Mouse (Mus musculus) cortical plate, adult 2 months (tissue): Measurements from ENCODE around the gene Vasp.

Experiments
- CTCF ChIP-seq: fragments of 200-500 bp; IDR thresholded peaks from 2 replicates; pipeline ENCODE4 v1.5.1; 2011; ENCODE audit warnings: mild to moderate bottlenecking, control low read depth, low read length; ENCODE audit not compliant: insufficient read depth; ENCODE audit errors: extremely low read depth
- POLR2A ChIP-seq: fragments of 200-500 bp; IDR thresholded peaks from 2 replicates; pipeline ENCODE4 v1.6.1; 2011; ENCODE audit warnings: mild to moderate bottlenecking, low read length, control low read depth; ENCODE audit not compliant: insufficient read depth; ENCODE audit errors: extremely low read depth

DNA sequence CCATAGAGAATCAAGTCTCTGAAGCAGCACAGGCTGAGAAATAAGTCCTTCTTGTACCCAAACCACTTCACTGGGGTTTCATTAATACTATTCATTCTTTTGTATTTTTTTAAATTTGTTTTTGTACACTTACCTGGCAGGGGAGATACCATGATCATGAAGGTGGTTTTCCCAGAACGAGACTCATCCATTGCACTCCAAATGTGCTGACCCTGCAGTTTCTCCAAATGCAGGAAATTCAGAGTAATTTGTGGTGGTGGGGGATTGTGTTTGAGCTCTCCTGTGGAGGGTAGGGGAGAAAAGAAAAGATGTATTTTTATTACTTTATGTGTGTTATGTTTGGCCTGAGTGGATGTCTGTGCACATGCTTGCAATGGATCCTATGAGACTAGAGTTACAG lies 29.6 kb downstream of the Vasp start:
- no peak for TF ChIP-seq CTCF
- TF ChIP-seq POLR2A: no peak
